Mouse (Mus musculus) stomach, postnatal 0 days (tissue): ENCODE data around the gene Gli1.

Experiments
- CTCF ChIP-seq: IDR thresholded peaks from 2 replicates; pipeline ENCODE4 v1.5.1; 2016; ENCODE audit warnings: antibody characterized with exemption, low read depth, mild to moderate bottlenecking, moderate library complexity
- EP300 ChIP-seq: optimal IDR thresholded peaks from 2 replicates; pipeline ENCODE3; 2016; ENCODE audit warnings: antibody characterized with exemption

DNA sequence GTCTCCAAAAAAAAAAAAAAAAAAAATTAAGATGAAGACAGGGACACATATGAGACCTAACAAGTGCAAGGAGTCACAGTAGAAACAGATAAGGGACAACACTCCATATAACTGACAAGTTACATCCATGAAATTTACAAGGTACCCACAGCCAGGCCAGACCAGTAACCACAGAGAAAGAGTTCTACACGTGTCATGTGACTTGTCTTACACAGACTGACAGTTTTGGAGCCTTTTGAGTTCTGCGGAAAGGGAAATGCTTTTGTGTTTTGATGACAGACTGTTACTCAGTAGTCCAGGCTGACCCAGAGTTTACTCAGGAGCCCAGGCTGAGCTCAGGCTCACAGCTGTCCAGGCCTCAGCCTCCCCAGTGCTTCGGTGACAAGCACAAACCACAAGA, 1.3 kb upstream of the Gli1 start:
- TF ChIP-seq CTCF (no peak), EP300 (no peak)
